Mouse (Mus musculus) hindbrain, embryonic 14.5 days (tissue): ENCODE measurements around the gene Ccdc62. TPM values are rescaled to one million over a fixed set of nuclear protein-coding genes. Genes with fewer than 3 reads are reported as not detected.

Experiments used
- ATAC-seq: fragments of 200-750 bp; cut with Nextera tagmentation; 2 replicates; pipeline ENCODE4 v1.8.0; 2017; ENCODE audit warnings: moderate number of reproducible peaks, mild to moderate bottlenecking, moderate TSS enrichment, moderate library complexity; ENCODE audit not compliant: low FRiP score
- DNase-seq: peaks from one replicate; pipeline ENCODE4 v3.0.0-alpha.2; 2015; ENCODE audit warnings: low spot score
- H3K27ac ChIP-seq: fragments of 300-500 bp; sonication (generic); 2 replicates; pipeline ENCODE4 v1.5.1; 2014; ENCODE audit warnings: mild to moderate bottlenecking, moderate library complexity
- H3K27me3 ChIP-seq: fragments of 300-500 bp; sonication (generic); 2 replicates; pipeline ENCODE4 v1.6.1; 2014; ENCODE audit warnings: mild to moderate bottlenecking, low read length, mixed read lengths; ENCODE audit not compliant: control insufficient read depth, insufficient read depth
- H3K36me3 ChIP-seq: fragments of 300-500 bp; sonication (generic); replicated peaks from 2 replicates; pipeline ENCODE4 v1.6.1; 2014; ENCODE audit not compliant: control insufficient read depth, insufficient read depth
- H3K4me1 ChIP-seq: fragments of 300-500 bp; sonication (generic); replicated peaks from 2 replicates; pipeline ENCODE4 v1.6.1; 2014; ENCODE audit warnings: antibody characterized with exemption, low read length, mixed read lengths; ENCODE audit not compliant: control insufficient read depth, insufficient read depth
- H3K4me2 ChIP-seq: fragments of 300-500 bp; sonication (generic); replicated peaks from 2 replicates; pipeline ENCODE4 v1.6.1; 2014; ENCODE audit warnings: mild to moderate bottlenecking, moderate library complexity
- H3K4me3 ChIP-seq: fragments of 300-500 bp; sonication (generic); replicated peaks from 2 replicates; pipeline ENCODE4 v1.5.1; 2014; ENCODE audit warnings: mild to moderate bottlenecking, low read length
- H3K9ac ChIP-seq: fragments of 300-500 bp; sonication (generic); 2 replicates; pipeline ENCODE4 v1.6.1; 2014
- H3K9me3 ChIP-seq: fragments of 300-500 bp; sonication (generic); 2 replicates; pipeline ENCODE4 v1.6.1; 2016; ENCODE audit warnings: low read length; ENCODE audit not compliant: control insufficient read depth
- whole genome bisulfite sequencing: fragments of 180-500 bp; shearing (Covaris S2); extraction: QIAGEN DNeasy Blood & Tissue Kit; methylation state at CpG from one replicate; pipeline ENCODE4 v1.1.7; 2014; 5-methylcytosine and 5-hydroxymethylcytosine counted together
- polyA plus RNA-seq: library from polyadenylated mRNA; unstranded; fragments of >200 nt; fragmentation: Nextera tagmentation; extraction: Ambion mirVana; gene quantifications from 2 replicates; pipeline ENCODE4 v1.2.1, GENCODE M21; 2014

The Ccdc62 gene
- polyA plus RNA-seq, 1 experiment from 2014 or later = 5.2 TPM

DNA sequence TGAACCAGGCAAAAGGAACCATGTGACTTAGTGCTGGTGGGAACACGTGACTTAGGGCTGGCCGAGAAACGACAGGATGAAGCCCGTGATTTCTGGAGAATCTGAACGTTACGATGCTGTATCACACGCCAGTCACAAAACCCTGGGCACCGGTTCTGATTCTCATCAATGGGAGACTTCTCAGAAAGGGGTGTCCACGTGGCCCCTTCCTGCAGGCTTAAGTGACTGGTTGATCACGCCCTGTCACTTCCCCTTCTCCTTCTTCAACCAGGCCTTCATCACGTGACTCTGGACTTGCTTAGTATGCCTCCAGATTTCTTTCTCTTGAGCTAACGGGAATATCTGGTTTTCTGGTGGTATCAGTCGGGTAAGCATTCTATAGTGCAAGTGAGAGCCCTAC, 33.1 kb upstream of the Ccdc62 start:
- 90% methylated on average over 13 of the region's 13 CpGs for WGBS
- ATAC-seq = no peak

DNA sequence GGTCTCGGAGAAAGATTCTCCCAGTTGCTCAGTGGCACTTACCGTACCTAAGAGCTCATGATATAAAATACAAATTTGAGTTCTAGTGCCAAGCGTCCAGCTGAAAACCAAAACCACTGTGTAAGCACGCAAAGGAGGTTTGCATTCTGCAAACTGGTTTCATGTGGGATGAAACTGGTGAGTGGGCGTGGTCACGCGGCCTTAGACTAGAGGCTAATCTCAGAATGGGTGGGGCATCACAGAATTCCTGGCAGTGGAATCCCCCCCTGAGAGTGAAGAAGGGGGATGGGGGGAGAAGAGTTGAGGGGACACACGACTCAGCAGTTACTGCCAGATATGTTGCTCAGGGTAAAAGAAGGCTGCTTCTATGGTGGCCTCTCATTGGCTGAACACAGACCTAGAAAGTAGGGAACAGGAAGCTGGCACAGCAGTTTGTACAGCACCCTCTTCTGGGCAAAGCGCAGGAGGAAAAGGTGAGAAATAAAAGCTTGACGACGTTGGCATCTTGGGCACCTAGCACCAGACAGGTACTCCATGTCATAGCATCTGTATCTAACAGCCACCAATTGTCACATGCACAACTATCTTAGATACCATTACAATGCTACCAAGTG, 26.3 kb upstream of the Ccdc62 start:
- H3K36me3 ChIP-seq = peaks cover 7% of the 10 kb centered on the region
- WGBS = 75% methylated on average over 11 of the region's 11 CpGs
- no peaks in the 10 kb centered on the region for H3K9me3 ChIP-seq
- no peaks in the 10 kb centered on the region for H3K27me3 ChIP-seq
- no peak overlapping the region for H3K4me3 ChIP-seq
- no peak overlapping the region for H3K27ac ChIP-seq
- DNase-seq (no peak), ATAC-seq (no peak)
- H3K9ac ChIP-seq = no peak overlapping the region
- no peak overlapping the region for H3K4me2 ChIP-seq
- peaks cover 15% of the 10 kb centered on the region for H3K4me1 ChIP-seq

More for the DNA sequence above, 33.1 kb upstream of the Ccdc62 start:
- Histone ChIP-seq H3K4me2 (no peak overlapping the region), H3K36me3 (no peaks in the 10 kb centered on the region), H3K27me3 (no peaks in the 10 kb centered on the region), H3K27ac (no peak overlapping the region), H3K9ac (no peak overlapping the region), H3K4me3 (no peak overlapping the region), H3K4me1 (no peaks in the 10 kb centered on the region), H3K9me3 (no peaks in the 10 kb centered on the region)
- no peak for DNase-seq

DNA sequence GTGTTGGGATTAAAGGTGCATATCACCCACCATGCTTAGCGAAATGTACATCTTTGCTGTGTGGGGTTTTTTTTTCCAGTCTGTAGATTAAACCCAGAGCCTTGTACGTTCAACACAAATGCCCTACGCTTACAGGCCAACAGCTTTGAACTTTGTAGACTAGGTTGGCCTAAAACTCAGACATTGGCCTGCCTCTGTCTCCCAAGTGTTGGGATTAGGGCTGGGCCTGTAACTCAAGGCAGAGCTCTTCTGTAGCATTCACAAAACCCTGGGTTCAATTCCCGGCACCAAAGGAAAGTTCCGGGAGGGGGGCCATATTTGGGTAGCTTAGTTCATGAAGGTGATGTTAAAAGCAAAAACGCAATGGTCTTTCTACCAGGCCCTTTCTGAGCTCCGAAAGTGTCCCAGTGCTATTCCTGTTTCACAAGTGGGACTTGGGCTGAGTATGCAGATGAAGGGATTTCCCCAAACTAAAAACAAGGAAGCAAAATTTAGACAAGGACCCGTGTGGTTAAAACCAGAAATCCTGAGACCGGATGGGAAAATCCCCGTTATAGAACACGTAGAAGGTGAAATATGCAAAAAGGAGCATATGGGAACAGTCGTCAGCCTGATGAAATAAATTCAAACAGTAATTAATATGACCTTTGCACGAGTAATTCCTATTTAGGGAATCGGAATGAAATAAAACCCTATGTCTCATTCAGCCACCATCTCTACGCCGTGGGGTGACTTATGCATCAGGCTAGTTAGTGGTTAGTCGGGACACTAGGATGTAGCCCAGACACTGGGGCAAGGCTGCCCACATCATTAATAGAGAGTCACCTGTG, 24.1 kb upstream of the Ccdc62 start:
- Histone ChIP-seq H3K9me3 (no peaks in the 10 kb centered on the region), H3K27me3 (no peaks in the 10 kb centered on the region), H3K4me3 (peak overlapping the region; percentile 80; the same call in 1 of the 2 replicates), H3K36me3 (peaks cover 28% of the 10 kb centered on the region), H3K4me2 (peak overlapping the region; percentile 41), H3K27ac (no peak overlapping the region), H3K9ac (no peak overlapping the region; the same call in 1 of the 2 replicates), H3K4me1 (peaks cover 15% of the 10 kb centered on the region)
- ATAC-seq (no peak), DNase-seq (no peak)
- WGBS = 74% methylated on average over 17 of the region's 17 CpGs

DNA sequence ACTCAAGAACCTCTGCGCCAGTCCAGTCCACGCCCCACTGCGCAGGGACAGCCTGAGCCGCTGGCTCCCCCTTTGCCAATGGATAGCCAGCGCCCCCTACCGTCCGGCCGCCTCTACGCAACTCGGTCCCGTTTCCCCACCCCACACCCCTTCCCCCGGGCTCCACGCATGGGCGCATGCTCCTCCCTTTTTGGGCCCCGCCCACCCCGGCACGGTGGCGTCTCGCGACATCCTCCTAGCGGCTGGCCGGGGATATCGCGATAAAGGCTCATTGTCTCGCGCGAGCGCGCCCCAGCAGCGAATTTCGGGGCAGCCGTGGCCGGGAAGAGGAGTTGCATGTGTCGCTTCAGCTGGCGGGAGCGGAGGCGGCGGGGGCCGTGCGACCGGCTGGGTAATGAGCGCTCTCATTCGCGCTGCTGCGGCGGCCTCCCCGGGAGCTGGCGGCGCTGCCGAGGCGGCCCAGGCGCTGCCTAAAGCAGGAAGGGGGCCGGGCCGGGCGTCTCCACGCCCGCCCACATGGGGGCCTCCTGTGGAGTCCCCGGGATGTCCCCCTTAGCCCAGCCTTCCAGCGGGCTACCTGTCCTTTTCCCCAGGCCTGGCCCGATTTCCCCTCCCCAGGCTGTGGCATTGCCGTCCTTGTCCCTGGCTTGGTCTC, 23.4 kb upstream of the Ccdc62 start, which contains the start of gene Denr:
TSS of gene Denr (plus strand) at position 200 of the 655 bp plus-strand sequence.
- DNase-seq = peak; percentile 99
- Histone ChIP-seq H3K9ac (peak within 1 kb of the TSS; percentile 94), H3K4me3 (peak within 1 kb of the TSS; percentile 80), H3K4me1 (peaks cover 15% of the 10 kb centered on the region), H3K36me3 (peaks cover 36% of the 10 kb centered on the region), H3K27ac (peak within 1 kb of the TSS; percentile 74), H3K4me2 (peak within 1 kb of the TSS; percentile 85), H3K9me3 (no peaks in the 10 kb centered on the region), H3K27me3 (no peaks in the 10 kb centered on the region)
- peak; percentile 95 for ATAC-seq
- under 1% methylated on average over 61 of the region's 61 CpGs for WGBS

DNA sequence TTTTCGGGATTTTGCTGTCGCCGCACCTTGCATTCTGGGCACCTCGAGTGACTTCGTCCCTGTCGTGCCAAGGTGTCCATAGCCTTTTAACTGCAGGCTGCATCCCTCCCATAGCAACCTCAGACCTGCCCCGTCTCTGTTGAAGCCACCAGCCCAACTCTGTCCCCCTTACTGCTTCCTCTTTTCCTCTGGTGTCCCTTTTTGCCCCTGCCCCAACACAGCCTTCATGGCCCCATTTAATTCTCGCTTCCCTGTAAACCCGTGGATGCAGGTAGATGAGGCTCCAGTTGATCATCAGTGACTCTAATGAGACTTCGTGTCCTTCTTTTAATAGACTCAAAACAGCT, 22.9 kb upstream of the Ccdc62 start:
- Histone ChIP-seq H3K9ac (peak overlapping the region; percentile 94), H3K4me1 (peaks cover 15% of the 10 kb centered on the region), H3K9me3 (no peaks in the 10 kb centered on the region), H3K4me3 (peak overlapping the region; percentile 80), H3K36me3 (peaks cover 41% of the 10 kb centered on the region), H3K4me2 (peak overlapping the region; percentile 85), H3K27ac (peak overlapping the region; percentile 74), H3K27me3 (no peaks in the 10 kb centered on the region)
- ATAC-seq (no peak), DNase-seq (no peak)
- 6% methylated on average over 10 of the region's 10 CpGs for WGBS

DNA sequence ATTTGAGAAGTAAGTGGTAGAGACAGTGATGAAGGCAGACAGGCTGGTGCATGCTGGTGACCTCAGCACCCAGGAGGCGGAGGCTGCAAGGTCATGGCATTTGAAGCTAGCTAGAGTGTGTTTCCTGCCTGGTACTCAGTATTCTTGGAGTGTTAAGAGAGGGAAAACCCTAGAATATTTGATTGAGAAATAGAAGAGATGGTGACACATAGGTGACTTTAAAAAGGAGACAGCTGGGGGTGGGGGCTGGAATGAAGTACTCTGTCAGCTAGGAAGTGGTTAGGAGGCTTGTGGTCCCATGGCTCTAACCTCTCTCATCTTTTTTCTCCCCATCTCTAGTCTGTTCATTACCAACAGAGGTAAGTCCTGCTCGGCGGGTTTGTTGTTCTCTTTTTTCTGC, 15.6 kb upstream of the Ccdc62 start:
- no peak for ATAC-seq
- H3K9me3 ChIP-seq = no peaks in the 10 kb centered on the region
- H3K9ac ChIP-seq = no peak overlapping the region
- WGBS = 93% methylated on average over 3 of the region's 3 CpGs
- no peaks in the 10 kb centered on the region for H3K27me3 ChIP-seq
- DNase-seq = no peak
- H3K27ac ChIP-seq = no peak overlapping the region
- peaks cover 94% of the 10 kb centered on the region for H3K36me3 ChIP-seq
- no peaks in the 10 kb centered on the region for H3K4me1 ChIP-seq
- no peak overlapping the region for H3K4me2 ChIP-seq
- no peak overlapping the region for H3K4me3 ChIP-seq

DNA sequence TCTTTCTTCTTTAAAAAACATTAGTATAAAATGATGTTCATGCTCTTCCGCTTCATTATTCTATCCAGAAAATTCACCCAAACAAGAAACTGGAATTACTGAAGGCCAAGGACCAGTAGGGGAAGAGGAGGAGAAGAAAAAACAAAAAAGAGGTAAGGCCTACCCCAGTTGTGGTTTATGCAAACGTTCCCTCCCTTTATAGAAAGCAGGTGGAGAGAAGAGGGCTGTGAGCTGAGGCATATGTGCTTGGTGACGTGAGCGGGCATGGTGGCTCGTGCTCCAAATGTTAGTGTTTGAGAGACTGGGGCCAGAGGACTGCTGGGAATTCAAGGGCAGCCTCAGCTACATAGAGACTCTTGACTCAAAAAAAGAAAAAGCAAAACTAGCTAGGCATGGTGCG, 8.4 kb upstream of the Ccdc62 start:
- Histone ChIP-seq H3K4me2 (no peak overlapping the region), H3K9ac (no peak overlapping the region), H3K36me3 (peaks cover 98% of the 10 kb centered on the region), H3K4me1 (no peaks in the 10 kb centered on the region), H3K27me3 (no peaks in the 10 kb centered on the region), H3K9me3 (no peaks in the 10 kb centered on the region), H3K27ac (no peak overlapping the region), H3K4me3 (no peak overlapping the region)
- ATAC-seq (no peak), DNase-seq (no peak)
- 96% methylated on average over 6 of the region's 6 CpGs for WGBS

DNA sequence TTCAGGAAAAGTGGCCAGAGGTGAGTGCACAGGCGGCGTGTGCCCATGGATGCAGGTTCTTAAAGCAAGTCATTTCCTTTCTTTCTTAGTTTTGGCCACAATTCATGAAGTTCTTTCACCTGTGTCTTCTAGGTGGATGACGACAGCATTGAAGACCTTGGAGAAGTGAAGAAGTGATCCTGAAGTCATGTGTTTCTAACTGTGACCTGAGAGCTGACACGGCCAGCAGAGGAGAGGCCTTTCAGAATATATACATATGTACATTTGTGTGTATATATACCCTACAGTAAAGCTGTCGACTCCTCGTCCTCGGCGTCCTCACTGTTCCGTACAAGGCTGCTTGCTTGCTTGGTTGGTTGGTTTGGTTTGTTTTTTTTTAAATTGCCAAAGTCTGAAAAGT, 3.4 kb upstream of the Ccdc62 start, which contains the start of gene Gm43518:
TSS of gene Gm43518 (plus strand) at position 301 of the 400 bp plus-strand sequence.
- H3K36me3 ChIP-seq = peaks cover 71% of the 10 kb centered on the region
- no peak within 1 kb of the TSS for H3K4me3 ChIP-seq
- H3K4me2 ChIP-seq = no peak within 1 kb of the TSS
- ATAC-seq (no peak), DNase-seq (no peak)
- no peaks in the 10 kb centered on the region for H3K27me3 ChIP-seq
- no peak within 1 kb of the TSS for H3K27ac ChIP-seq
- H3K9me3 ChIP-seq = no peaks in the 10 kb centered on the region
- no peak within 1 kb of the TSS for H3K9ac ChIP-seq
- 95% methylated on average over 9 of the region's 9 CpGs for WGBS
- peaks cover 4% of the 10 kb centered on the region; the same call in 1 of the 2 replicates for H3K4me1 ChIP-seq

DNA sequence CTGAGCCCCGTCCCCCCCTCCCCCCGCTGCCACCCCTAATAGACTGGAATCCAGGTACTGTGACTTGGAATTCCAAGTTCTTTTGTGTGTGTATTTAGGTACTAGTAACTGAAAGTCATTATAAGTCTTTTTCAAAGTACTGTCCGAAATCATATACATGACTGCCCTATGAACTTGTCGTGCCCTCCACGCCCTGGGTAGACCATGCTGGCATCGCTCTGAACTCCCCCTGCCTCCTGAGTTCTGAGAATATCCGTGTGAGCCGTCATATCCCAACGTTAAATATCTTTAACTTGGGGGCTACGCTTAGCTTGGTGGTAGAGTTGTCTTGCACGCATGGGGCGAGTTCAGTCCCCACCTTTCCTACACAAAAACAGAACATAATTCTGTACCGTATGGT, 652 bp downstream of the Ccdc62 start:
- WGBS = 50% methylated on average over 13 of the region's 13 CpGs
- Histone ChIP-seq H3K36me3 (peaks cover 31% of the 10 kb centered on the region), H3K27ac (peak overlapping the region; percentile 92), H3K4me1 (peaks cover 4% of the 10 kb centered on the region; the same call in 1 of the 2 replicates), H3K4me2 (peak overlapping the region; percentile 73), H3K9ac (peak overlapping the region; percentile 87), H3K27me3 (no peaks in the 10 kb centered on the region), H3K9me3 (no peaks in the 10 kb centered on the region), H3K4me3 (peak overlapping the region; percentile 65)
- DNase-seq = no peak
- no peak for ATAC-seq
